Mouse (Mus musculus) liver, embryonic 14.5 days (tissue): ENCODE data around the gene Park7. TPM values are rescaled to one million over a fixed set of nuclear protein-coding genes. Genes with fewer than 3 reads are reported as not detected.

Experiments
- ATAC-seq: fragments of 200-750 bp; cut with Nextera tagmentation; 2 replicates; pipeline ENCODE4 v1.8.0; 2017; ENCODE audit warnings: moderate number of reproducible peaks, mild to moderate bottlenecking, moderate library complexity; ENCODE audit not compliant: insufficient read depth
- DNase-seq, 3 experiments: peaks; one replicate each; pipeline ENCODE4 v3.0.0-alpha.2; 2012 to 2013; ENCODE audit warnings: low read depth in 3 of 3, low spot score in 3 of 3
- H3K27ac ChIP-seq: fragments of 300-500 bp; sonication (generic); 2 replicates; pipeline ENCODE4 v1.5.1; 2014; ENCODE audit warnings: moderate library complexity, mild to moderate bottlenecking, control low read depth, inconsistent platforms
- H3K27me3 ChIP-seq: fragments of 300-500 bp; sonication (generic); 2 replicates; pipeline ENCODE4 v1.6.1; 2014; ENCODE audit warnings: mild to moderate bottlenecking, low read length, moderate library complexity; ENCODE audit not compliant: control insufficient read depth, insufficient read depth
- H3K36me3 ChIP-seq: fragments of 300-500 bp; sonication (generic); replicated peaks from 2 replicates; pipeline ENCODE4 v1.6.1; 2014; ENCODE audit warnings: low read depth; ENCODE audit not compliant: control insufficient read depth, insufficient read depth
- H3K4me1 ChIP-seq, 2 experiments: fragments of 200-500 bp in 1 of 2; fragments of 300-500 bp in 1 of 2; sonication (generic) in 1 of 2; replicated peaks; 2 replicates each; pipeline ENCODE4 v1.6.1; 2012 to 2014; ENCODE audit warnings: antibody characterized with exemption in 1 of 2, inconsistent platforms in 1 of 2, low read length in 1 of 2; ENCODE audit not compliant: control insufficient read depth in 2 of 2, insufficient read depth in 2 of 2
- H3K4me2 ChIP-seq: fragments of 300-500 bp; sonication (generic); 2 replicates; pipeline ENCODE4 v1.6.1; 2014; ENCODE audit warnings: low read depth, mild to moderate bottlenecking, control low read depth, moderate library complexity
- H3K4me3 ChIP-seq, 2 experiments: fragments of 200-500 bp in 1 of 2; fragments of 300-500 bp in 1 of 2; sonication (generic) in 1 of 2; 2 replicates each; pipeline ENCODE4 v1.5.1; 2012 to 2014; ENCODE audit warnings: low read depth in 2 of 2, low read length in 2 of 2, mild to moderate bottlenecking in 2 of 2, control low read depth in 1 of 2, inconsistent platforms in 1 of 2, moderate library complexity in 1 of 2; ENCODE audit not compliant: insufficient read depth in 1 of 2
- H3K9ac ChIP-seq: fragments of 300-500 bp; sonication (generic); replicated peaks from 2 replicates; pipeline ENCODE4 v1.6.1; 2014; ENCODE audit warnings: mild to moderate bottlenecking, control low read depth, moderate library complexity
- H3K9me3 ChIP-seq: fragments of 300-500 bp; sonication (generic); 2 replicates; pipeline ENCODE4 v1.6.1; 2016; ENCODE audit warnings: low read length, mixed read lengths; ENCODE audit not compliant: control insufficient read depth
- CTCF ChIP-seq: IDR thresholded peaks from 2 replicates; pipeline ENCODE4 v1.5.1; 2016; ENCODE audit warnings: antibody characterized with exemption, low read depth, control low read depth
- EP300 ChIP-seq: IDR thresholded peaks from 2 replicates; pipeline ENCODE4 v1.6.1; 2016; ENCODE audit warnings: antibody characterized with exemption, low read depth
- WGBS: fragments of 180-500 bp; shearing (Covaris S2); extraction: QIAGEN DNeasy Blood & Tissue Kit; methylation state at CpG from one replicate; pipeline ENCODE4 v1.1.7; 2014; ENCODE audit not compliant: insufficient replicate concordance; 5-methylcytosine and 5-hydroxymethylcytosine counted together
- polyA plus RNA-seq, 2 experiments: library from polyadenylated mRNA; depleted of rRNA in 1 of 2; stranded (reverse) in 1 of 2; unstranded in 1 of 2; fragments of >200 nt; fragmentation: Nextera tagmentation in 1 of 2; extraction: Ambion mirVana in 1 of 2; gene quantifications; 2 replicates each; pipeline versions ENCODE4 v1.2.1 to v1.2.3; 2012 to 2014

Park7 gene
- polyA plus RNA-seq, 2 experiments: 180 to 263 TPM

DNA sequence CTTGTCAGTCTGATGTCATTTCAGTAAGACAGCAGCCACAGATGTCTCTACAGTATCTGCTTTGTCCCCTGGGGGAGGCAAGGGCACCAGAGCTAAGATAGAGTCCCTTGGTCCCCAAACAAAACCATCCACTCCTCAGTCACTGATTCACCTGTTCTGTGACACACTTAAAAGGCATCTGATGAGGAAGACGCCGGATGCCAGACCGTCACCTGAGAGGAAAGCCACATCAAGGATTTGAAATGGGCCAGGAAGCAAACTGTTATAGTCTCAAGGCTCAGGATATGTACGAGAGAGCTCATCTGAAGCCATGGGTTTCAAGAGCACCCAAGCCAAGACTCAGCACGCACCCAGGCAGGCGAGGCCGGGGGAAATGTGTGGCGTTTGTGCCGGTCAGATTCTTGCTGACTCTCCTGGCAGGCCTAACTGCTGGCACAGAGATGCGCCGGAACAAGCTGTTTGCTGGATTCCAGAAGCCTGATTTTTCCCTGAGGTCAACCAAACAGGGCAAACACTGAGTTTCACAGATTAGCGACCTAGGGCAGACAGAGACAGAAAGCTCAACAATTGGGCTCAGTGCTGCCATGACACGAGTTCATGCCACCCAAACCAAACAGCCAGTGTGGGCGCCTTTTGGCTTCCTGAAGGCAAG is 11.0 kb downstream of the Park7 start:
- Histone ChIP-seq H3K9me3 (no peaks in the 10 kb centered on the region), H3K4me2 (no peak overlapping the region), H3K4me1 (no peaks in the 10 kb centered on the region), H3K36me3 (peaks cover 21% of the 10 kb centered on the region), H3K9ac (no peak overlapping the region), H3K27me3 (no peaks in the 10 kb centered on the region), H3K27ac (no peak overlapping the region), H3K4me3 (no peak overlapping the region)
- WGBS: 83% methylated on average over 14 of the region's 14 CpGs
- no peak for DNase-seq
- no peak for ATAC-seq
- no peak for TF ChIP-seq EP300
- no peak for TF ChIP-seq CTCF

DNA sequence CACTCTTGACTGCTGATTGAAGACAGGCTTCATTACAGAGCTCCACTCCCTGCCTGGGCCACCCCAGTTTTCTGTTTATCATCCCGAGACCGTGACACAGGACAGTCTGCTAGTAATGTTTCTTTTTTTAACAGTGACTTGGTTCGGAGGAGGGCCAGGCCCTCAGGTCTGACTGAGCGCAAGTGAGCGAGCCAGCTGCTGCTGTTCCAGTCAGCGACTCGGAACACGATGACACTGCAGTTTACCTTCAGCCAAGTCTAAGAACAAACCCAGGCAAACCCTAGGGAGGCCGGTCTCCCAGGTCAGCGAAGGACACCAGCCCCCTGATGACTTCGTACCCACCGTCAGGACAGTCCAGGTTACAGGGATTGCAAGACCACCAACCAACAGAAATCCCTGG is 12.2 kb downstream of the Park7 start:
- no peaks in the 10 kb centered on the region for H3K9me3 ChIP-seq
- DNase-seq (no peak), ATAC-seq (no peak)
- TF ChIP-seq EP300 (no peak), CTCF (no peak)
- no peak overlapping the region for H3K27ac ChIP-seq
- no peaks in the 10 kb centered on the region for H3K4me1 ChIP-seq
- peaks cover 24% of the 10 kb centered on the region for H3K36me3 ChIP-seq
- 78% methylated on average over 12 of the region's 12 CpGs for WGBS
- H3K9ac ChIP-seq: no peak overlapping the region
- H3K4me3 ChIP-seq: no peak overlapping the region
- no peak overlapping the region for H3K4me2 ChIP-seq
- H3K27me3 ChIP-seq: no peaks in the 10 kb centered on the region

DNA sequence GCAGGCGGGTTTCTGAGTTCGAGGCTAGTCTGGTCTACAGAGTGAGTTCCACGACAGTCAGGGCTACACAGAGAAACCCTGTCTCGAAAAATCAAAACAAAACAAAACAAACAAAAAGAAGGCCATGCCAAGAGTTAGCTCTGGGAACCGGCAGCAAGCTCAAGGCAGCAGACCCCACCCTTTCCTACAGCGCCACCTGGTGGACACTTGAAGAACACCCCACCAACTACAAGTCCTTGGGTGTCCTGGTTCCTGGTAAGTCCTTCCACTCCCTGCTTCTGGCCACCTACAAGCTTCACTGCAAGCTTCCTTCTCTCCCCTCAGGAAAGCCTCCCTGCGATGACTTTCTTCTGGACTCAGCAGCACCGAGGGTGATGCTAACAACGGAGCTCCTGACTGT is 12.6 kb downstream of the Park7 start:
- Histone ChIP-seq H3K9ac (no peak overlapping the region), H3K4me1 (no peaks in the 10 kb centered on the region), H3K4me2 (no peak overlapping the region), H3K4me3 (no peak overlapping the region), H3K9me3 (no peaks in the 10 kb centered on the region), H3K27me3 (no peaks in the 10 kb centered on the region), H3K36me3 (peaks cover 21% of the 10 kb centered on the region), H3K27ac (no peak overlapping the region)
- DNase-seq: peak in 2 of 3 experiments; percentile 59
- ATAC-seq: peak; percentile 8; the same call in 1 of the 2 replicates
- WGBS: 47% methylated on average over 9 of the region's 9 CpGs
- peak; percentile 95 for TF ChIP-seq CTCF
- TF ChIP-seq EP300: no peak

DNA sequence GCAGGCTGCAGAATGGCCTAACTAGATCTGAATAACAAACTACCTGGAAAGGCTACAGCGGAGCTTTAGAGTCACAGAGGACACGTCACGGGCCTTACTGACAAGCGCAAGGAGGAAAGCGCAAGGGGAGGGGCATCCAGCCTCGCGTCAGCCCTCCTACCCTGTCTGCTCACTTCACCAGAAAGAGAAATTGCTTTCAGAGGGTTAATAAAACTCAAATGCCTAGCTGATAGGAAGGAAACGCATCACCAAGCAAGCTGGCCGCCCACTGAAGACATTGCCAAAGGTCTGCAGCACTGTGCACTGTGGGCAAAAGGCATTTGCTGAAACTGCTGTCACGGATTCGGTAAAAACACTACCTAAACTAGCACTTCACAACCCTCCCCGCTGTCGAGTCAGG is 13.8 kb downstream of the Park7 start:
- H3K4me3 ChIP-seq: no peak overlapping the region
- no peaks in the 10 kb centered on the region for H3K4me1 ChIP-seq
- no peak for DNase-seq
- H3K9ac ChIP-seq: no peak overlapping the region
- 84% methylated on average over 13 of the region's 13 CpGs for WGBS
- no peak overlapping the region for H3K4me2 ChIP-seq
- TF ChIP-seq EP300 (no peak), CTCF (no peak)
- no peak for ATAC-seq
- H3K9me3 ChIP-seq: no peaks in the 10 kb centered on the region
- H3K27me3 ChIP-seq: no peaks in the 10 kb centered on the region
- H3K36me3 ChIP-seq: peaks cover 22% of the 10 kb centered on the region
- no peak overlapping the region for H3K27ac ChIP-seq

DNA sequence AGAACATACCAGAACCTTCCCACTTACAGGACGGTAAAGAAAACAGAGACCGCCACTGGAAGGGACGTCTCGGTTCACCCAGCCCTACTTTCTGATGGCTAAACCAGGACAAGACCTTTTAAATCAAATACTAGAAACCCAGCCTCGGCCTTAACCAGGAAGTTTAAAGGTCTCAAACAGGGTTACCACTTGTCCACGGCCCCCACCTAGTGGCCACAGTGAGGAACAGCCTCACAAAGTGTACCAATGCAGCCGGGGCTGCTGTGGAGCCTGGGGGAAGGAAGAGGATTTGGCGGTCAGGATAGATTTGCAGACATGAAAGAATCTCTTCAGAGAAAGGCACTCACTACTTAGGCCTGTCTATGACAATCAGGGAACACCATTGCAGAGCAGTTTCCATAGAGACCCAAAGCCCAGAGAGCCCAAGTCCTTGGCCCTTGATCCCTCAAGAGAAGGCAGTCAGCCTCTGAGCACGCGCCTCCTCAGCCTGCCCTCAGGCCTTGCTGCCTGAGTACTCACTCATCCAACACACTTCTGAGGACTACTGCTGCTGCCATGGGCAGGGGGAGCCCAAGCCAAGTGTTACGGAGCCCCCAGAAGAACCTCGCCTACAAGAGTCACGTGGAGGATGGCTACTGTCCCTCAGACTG is 15.4 kb downstream of the Park7 start:
- Histone ChIP-seq H3K4me3 (no peak overlapping the region), H3K27me3 (no peaks in the 10 kb centered on the region), H3K36me3 (peaks cover 19% of the 10 kb centered on the region), H3K9ac (no peak overlapping the region), H3K9me3 (no peaks in the 10 kb centered on the region), H3K4me2 (no peak overlapping the region), H3K4me1 (no peaks in the 10 kb centered on the region), H3K27ac (no peak overlapping the region)
- 55% methylated on average over 13 of the region's 13 CpGs for WGBS
- ATAC-seq (0 out of 2 replicates have a peak, but pooled peaks have one; percentile 40), DNase-seq (peak in 1 of 3 experiments; percentile 55)
- TF ChIP-seq CTCF (peak; percentile 92), EP300 (no peak)
